Mouse (Mus musculus): Measurements from ENCODE around the gene Tedc2. TPM values are rescaled to one million over a fixed set of nuclear protein-coding genes. Genes with fewer than 3 reads are reported as not detected.

Tedc2 gene
- total RNA-seq, 4 experiments from 2014 or later: 1.7 to 2.9 (median 2.5) TPM

- DNase-seq (ENCODE audit: low spot score): no peak
Measured at GRCm38 (mm10) chr17:24212441-24213018, 8.1 kb downstream of the Tedc2 start.

GRCm38 (mm10) chr17:24211631-24212440 lies 8.8 kb downstream of the Tedc2 start:
- DNase-seq (ENCODE audit: low spot score): no peak

GRCm38 (mm10) chr17:24210591-24210990 lies 10.1 kb downstream of the Tedc2 start:
- no peak for DNase-seq (ENCODE audit: low spot score)

DNA sequence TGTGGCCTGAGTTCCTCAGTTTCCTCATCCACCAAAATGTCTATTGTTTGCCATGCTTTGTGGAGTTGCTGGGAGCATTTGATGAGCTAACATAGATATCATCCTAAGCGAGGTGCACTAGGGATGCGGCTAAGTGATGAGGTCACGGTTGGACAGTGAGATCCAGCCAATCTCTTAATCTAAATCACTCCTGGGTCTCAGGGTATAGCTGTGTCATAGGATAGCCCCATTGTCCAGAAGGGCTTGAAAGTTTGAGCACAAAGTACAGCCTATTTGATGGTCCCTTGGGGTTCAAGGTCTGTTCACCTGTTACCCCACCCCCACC lies 10.8 kb downstream of the Tedc2 start:
- no peak for DNase-seq (ENCODE audit: low spot score)

- no peak for DNase-seq (ENCODE audit: low spot score)
Measured at GRCm38 (mm10) chr17:24209043-24209915, 11.4 kb downstream of the Tedc2 start, which contains the start of gene Ntn3. Ntn3 (minus strand) TSS chr17:24209531.

DNA sequence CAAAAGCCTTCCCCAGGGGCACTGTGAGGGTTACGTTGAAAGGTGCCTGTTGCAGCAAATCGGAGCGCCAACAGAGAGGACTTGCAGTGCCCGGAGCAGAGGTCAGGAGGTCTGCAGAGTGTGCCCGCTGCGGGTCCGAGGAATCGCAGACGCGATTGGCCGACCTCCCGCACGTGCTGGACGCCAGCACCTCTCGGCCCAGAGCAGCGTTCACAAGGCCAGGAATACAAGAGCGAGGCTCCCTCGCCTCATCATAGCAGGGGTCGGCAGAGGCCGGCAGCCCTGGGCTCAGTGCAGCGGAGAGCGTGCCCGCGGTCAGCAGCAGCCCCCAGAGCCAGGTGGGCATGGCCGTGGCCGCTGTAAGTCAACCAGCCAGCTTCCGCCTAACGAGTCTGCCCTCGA lies 12.0 kb downstream of the Tedc2 start:
- DNase-seq (ENCODE audit: low spot score): no peak

DNA sequence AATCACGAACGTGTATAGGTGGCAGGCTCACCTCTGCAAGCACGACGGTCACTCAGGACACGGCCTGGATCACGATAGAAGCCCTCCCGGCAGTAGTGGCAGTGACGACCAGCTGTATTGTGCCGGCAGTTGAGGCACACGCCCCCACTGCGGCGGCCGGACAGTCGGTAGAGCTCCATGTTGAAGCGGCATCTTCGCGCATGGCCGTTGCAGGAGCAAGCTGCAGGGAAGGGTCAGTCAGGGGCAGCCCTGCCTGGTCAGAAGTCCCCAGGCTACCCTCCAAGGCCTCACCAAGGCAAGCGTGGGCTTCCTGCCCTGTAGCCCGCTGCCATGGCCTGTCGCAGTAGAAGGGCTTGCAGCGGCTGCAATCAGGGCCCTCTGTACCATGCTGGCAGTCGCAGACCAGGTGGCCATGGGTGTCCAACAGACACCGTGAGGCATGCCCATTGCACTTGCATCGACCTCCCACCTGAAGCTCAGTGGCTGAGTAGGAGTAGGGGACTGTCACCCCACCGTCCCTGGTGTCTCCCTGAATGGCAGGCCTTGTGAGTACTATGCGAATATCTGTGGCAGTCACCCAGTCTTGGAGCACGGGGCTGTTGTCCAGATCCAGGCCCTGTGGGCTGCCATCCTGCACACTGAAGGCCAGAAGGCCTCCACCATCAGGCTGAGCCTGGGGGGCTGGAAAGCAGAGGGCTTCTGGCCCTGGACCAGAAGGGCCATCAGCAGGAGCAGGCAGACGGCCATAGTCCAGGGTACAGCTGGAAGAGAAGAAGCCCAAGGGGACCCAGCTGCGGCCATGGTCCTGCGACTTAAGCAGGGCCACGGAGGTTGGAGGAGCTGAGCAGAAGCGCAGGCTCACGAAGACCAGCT lies 12.6 kb downstream of the Tedc2 start:
- DNase-seq (ENCODE audit: low spot score): no peak

DNA sequence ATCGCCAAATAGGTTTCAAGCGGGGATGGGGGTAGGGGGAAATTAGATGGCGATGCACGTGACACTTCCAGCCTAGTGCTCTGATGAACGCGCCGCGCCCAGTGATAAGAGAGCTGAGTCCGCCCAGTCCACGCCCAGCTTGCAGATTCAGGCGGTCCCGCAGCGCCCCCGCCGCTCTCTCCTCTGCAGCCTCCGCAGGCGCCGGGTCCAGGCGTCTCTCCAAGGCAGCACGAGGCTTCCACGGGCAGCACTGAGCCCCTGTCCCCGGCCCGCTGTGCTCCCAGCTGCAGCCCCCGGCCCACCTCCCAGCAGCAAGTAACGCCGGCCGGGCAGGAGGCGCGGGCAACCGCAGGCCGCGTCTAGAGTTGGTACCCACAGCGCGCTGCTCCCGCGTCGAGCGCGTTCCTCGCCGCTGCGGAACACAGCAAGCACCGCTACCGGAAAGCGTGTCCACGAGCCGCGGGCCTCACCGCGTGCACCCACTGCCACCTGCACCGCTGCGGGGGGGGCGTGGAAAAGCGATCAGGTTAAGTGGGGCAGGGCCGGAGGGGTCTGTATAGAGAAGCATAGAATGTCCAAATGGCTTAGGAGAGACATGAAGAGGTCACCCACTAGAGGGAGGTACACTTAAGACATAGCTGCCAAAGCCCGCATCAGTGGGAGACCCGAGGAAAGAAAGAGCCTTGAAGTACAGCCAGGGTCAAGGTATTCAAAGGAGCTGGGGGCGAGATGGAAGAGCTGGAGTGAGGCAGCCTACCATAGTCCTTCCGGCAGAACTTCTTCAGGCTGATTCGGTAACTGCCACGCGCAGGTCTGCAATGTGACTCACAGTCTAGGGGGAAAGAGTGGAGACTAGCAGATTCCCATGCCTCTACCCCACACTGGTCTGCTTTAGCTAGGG lies 13.9 kb downstream of the Tedc2 start:
- DNase-seq (ENCODE audit: low spot score): no peak

- no peak for DNase-seq (ENCODE audit: low spot score)
Measured at GRCm38 (mm10) chr17:24205908-24206361, 14.7 kb downstream of the Tedc2 start.

- DNase-seq (ENCODE audit: low spot score): peak; percentile 89
Measured at GRCm38 (mm10) chr17:24205284-24205888, 15.3 kb downstream of the Tedc2 start, which contains the start of gene Tbc1d24. Tbc1d24 (minus strand) TSS chr17:24205562.

DNA sequence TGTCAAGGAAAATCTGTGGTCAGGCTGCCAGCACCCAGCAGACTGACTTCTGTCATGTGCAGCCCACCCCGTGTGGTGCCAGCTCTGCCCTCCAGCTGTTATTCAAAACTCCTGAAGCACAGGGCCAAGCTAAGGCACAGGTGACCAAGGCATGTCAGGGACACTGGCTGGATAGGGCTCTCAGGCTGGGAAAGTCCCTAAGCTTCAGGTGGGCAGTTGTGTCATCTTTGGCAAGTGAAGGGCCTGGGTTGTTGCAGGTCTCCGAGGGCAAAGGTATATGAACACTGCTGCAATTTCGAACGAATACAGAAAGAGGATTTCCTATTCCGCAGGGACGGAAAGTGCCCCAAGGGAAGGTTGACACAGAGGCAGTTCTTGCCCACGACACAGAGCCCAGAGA lies 15.8 kb downstream of the Tedc2 start:
- no peak for DNase-seq (ENCODE audit: low spot score)

DNA sequence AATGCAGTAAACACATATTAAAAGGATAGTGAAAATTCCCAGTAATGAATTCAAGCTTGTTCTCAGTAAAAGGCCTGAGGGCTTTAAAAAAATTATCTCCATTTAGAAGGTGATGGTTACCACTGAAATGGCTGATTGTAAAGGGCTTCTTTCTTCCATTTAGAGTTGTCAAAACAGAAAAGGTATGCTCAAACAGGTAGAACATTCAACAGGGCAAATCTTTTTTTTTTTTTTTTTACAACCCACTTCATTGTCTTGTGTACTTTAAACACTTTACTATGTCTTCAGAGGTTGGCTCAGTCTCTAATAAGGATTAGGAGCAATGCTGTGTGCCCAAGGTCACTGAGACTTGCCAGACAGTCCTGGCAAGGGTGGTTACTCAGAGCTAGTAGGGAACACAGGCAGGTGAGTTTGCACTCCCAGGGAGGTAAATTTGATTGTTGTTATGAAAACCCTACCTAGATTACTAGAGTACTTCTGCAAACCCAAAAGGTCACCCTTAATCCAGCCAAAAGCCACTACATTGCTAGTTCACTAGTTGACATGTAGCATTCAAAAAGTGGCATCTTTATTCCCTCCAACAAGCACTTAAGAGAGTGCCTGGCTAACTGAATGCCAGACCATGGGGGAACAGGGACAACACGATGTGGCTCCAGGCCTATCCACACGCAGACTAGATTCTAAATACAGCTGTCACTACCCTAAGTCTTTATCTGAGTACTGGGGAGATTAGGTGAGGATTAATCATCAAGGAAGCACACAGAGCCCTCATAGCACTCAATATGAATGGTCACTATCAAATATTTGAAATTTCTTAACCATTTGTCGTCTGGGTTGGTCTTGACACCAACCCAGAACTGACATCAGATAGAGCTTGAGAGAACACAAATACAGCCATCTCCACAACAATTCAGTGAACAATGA lies 16.8 kb downstream of the Tedc2 start:
- DNase-seq (ENCODE audit: low spot score): no peak

DNA sequence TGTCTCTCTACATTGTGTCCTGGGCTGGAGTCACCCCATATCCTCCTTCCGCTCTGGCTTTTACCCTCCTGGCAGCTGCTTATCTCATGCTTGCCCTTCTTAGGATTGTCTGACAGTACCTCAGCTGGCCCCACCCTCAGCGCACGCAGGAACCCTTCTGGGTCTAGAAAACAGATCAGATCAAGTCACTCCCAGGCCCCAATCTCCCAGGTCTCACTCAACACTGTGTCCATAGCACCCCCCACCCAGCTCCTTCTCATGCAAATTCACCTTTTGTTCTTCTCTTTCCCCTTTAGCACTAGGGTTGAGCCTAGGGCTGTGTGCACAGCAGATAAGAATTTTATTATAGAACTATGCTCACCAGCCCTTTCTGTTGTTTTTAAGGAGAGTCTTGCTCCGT lies 17.6 kb downstream of the Tedc2 start:
- DNase-seq (ENCODE audit: low spot score): no peak

DNA sequence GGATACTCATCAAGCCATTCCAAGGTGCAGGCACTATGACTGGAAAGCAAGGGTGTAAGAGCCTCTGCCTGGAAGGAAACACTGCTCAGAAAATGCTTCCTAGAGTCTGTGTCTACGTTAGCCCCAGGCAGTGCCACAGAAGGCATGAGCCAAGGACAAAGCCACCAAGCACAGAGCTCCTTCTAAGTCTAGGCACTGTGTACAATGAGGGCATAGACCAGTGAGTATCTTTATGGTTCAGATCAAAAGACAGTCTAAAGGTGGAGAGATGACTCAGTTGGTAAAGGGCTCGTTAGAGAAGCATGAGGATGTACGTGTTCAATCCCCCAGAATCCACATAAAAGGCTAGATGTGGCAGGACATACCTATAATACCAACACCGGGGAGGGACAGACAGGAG lies 19.6 kb downstream of the Tedc2 start:
- DNase-seq (ENCODE audit: low spot score): no peak

DNA sequence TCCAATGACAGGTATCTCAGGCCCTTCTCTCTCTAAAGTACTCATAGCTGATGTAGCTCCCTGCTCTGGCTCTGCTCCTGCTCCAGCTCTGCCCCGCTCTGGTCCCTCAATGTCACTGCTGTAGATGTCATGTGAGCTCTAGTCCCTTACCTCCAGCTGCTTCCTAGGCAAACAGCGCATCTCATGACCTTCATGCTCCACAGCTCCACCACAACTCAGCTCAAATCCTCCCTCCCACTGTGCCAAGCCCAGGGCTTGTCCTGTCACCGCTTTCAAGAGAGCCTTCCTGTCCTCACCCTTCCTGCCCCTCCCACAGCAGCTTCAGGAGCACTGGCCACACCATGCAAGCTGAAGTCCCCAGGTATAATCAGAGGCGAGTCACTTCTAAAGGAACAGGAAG lies 20.9 kb downstream of the Tedc2 start:
- no peak for DNase-seq (ENCODE audit: low spot score)

DNA sequence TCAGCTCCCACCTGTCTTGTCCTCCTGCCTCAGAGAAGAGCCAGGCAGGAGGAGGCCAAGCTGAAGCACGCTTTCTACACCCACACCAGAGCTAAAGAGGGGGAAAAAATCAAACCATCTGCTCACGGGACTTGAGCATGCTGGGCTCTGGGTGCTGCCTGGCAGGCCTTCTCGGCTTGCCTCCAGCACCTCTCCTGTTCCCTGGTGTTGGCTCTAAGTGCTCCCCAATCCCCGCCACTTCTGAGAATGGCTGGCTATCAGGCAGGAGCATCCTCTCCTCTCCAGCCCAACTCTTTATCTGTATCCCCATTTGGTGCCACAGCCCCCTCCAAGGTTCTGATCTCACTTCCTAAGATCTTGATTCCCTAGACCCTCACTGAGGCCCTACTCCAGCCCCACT lies 21.4 kb downstream of the Tedc2 start:
- DNase-seq (ENCODE audit: low spot score): no peak

- DNase-seq (ENCODE audit: low spot score): no peak
Measured at GRCm38 (mm10) chr17:24197032-24197824, 23.4 kb downstream of the Tedc2 start.

DNA sequence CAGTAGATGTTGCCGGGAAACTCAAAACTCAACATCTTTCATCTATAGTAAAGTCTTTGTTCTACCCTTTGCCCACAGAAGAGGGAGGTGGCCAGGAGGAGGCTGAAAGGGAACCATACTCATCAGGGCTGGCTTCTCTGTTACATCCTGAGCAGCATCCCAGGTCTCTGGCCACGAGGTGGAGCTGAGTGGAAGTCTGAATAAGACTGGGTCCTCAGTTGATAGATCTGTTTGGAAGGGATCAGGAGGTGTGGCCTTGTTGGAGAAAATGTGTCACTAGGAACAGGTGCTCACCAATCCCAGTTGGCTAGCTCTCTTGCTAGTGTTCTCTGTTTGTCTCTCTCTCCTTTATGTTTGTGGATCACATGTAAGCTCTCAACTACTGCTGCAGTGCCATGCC lies 25.3 kb downstream of the Tedc2 start:
- no peak for DNase-seq (ENCODE audit: low spot score)

Data from heart, adult 8-10 months (tissue).